Mouse (Mus musculus): Measurements from ENCODE around the gene Rapgef3.

- TF ChIP-seq POLR2A (IDR thresholded peaks at IDR 0.05; ENCODE audit: borderline replicate concordance, low read depth, low read length) (no peak), CTCF (IDR thresholded peaks at IDR 0.05; ENCODE audit: low read depth, low read length) (no peak)
Measured at GRCm38 (mm10) chr15:97788821-97789220, 21.0 kb upstream of the Rapgef3 start.

Measured in bone marrow macrophage, adult 2 months (primary cell).